Mouse (Mus musculus): Measurements from ENCODE around the gene Gm10447. TPM values are rescaled to one million over a fixed set of nuclear protein-coding genes. Genes with fewer than 3 reads are reported as not detected.

Gene Gm10447
- 0.16 TPM for polyA plus RNA-seq (2017; shearing (Covaris generic))

GRCm38 (mm10) chr11:53456474-53457371, at the start of gene Gm10447, which contains the start of gene Shroom1:
Gm10447 (minus strand) TSS chr11:53457110.
Shroom1 (plus strand) TSS chr11:53457205.

GRCm38 (mm10) chr11:53479783-53480301, 22.9 kb upstream of the Gm10447 start, which contains the start of the genes Gm9945 and Sowaha:
Gm9945 (plus strand) TSS chr11:53480166.
Sowaha (minus strand) TSS chr11:53480274.

GRCm38 (mm10) chr11:53469968-53470695, 13.2 kb upstream of the Gm10447 start, which contains the start of gene Gm9837:
Gm9837 (minus strand) TSS chr11:53470479.

GRCm38 (mm10) chr11:53430670-53431346, 26.1 kb downstream of the Gm10447 start, which contains the start of the genes Uqcrq and Gdf9:
Uqcrq (minus strand) TSS chr11:53430831.
Gdf9 (plus strand) TSS chr11:53431023.

GRCm38 (mm10) chr11:53423036-53423435, 33.9 kb downstream of the Gm10447 start, which contains the start of gene Leap2:
Leap2 (minus strand) TSS chr11:53423170.

Other genes with a start within 250 kb of the Gm10447 start
- 224 TPM for gene Hspa4, start 156.7 kb downstream of the Gm10447 start, polyA plus RNA-seq (2017; shearing (Covaris generic))
- gene Zcchc10, start 132.4 kb downstream of the Gm10447 start, polyA plus RNA-seq (2017; shearing (Covaris generic)), result 27.0 TPM
- gene Aff4, start 106.3 kb downstream of the Gm10447 start, polyA plus RNA-seq (2017; shearing (Covaris generic)), result 478 TPM
- not detected for gene Leap2, start 33.9 kb downstream of the Gm10447 start, polyA plus RNA-seq (2017; shearing (Covaris generic))
- gene Uqcrq, start 26.3 kb downstream of the Gm10447 start, polyA plus RNA-seq (2017; shearing (Covaris generic)), result 203 TPM
- gene Gdf9, start 26.1 kb downstream of the Gm10447 start, polyA plus RNA-seq (2017; shearing (Covaris generic)), result 0.30 TPM
- gene Shroom1, start 95 bp upstream of the Gm10447 start, polyA plus RNA-seq (2017; shearing (Covaris generic)), result 0.12 TPM
- not detected for gene Gm9837, start 13.4 kb upstream of the Gm10447 start, polyA plus RNA-seq (2017; shearing (Covaris generic))
- gene Gm9945, start 23.1 kb upstream of the Gm10447 start, polyA plus RNA-seq (2017; shearing (Covaris generic)), result not detected
- gene Sowaha, start 23.2 kb upstream of the Gm10447 start, polyA plus RNA-seq (2017; shearing (Covaris generic)), result not detected
- gene Sept8, start 62.1 kb upstream of the Gm10447 start, polyA plus RNA-seq (2017; shearing (Covaris generic)), result 1.9 TPM
- 7.1 TPM for gene Kif3a, start 110.3 kb upstream of the Gm10447 start, polyA plus RNA-seq (2017; shearing (Covaris generic))
- 5.4 TPM for gene Il4, start 161.6 kb upstream of the Gm10447 start, polyA plus RNA-seq (2017; shearing (Covaris generic))
- not detected for gene Il13, start 177.6 kb upstream of the Gm10447 start, polyA plus RNA-seq (2017; shearing (Covaris generic))